ENCODE assay signal across 15 mouse cellular contexts in genomic region chr2:30857076-30857475, GRCm38 (mm10). TPM values are rescaled to one million over a fixed set of nuclear protein-coding genes. Genes with fewer than 3 reads are reported as not detected.
"Had no signal": no experiment of that assay in that cellular context is flagged by ENCODE, and none has a peak within 500 bp of the region (broad histone marks: within the 10 kb centered on the region; RNA-seq: fewer than 3 reads in every experiment).

No protein-coding gene starts in this region.

- H3K9ac ChIP-seq: liver, embryonic 12.5 days; lung, embryonic 14.5 days; midbrain, embryonic 12.5 days; neural tube, embryonic 15.5 days had no signal

- H3K36me3 ChIP-seq: liver, embryonic 12.5 days; midbrain, embryonic 12.5 days; neural tube, embryonic 15.5 days had no signal

- H3K4me3 ChIP-seq: layer of hippocampus, adult 2 months; liver, embryonic 12.5 days; midbrain, embryonic 12.5 days; myocyte; neural tube, embryonic 15.5 days had no signal

- H3K27ac ChIP-seq: layer of hippocampus, adult 2 months; liver, embryonic 12.5 days; midbrain, embryonic 12.5 days; neural tube, embryonic 15.5 days had no signal

- ATAC-seq: liver, embryonic 12.5 days had no signal

- H3K9me3 ChIP-seq: liver, embryonic 12.5 days; midbrain, embryonic 12.5 days; neural tube, embryonic 15.5 days had no signal

- DNase-seq: kidney, adult 18-20 months; kidney, postnatal 10 days; kidney, postnatal 4 days; lung, embryonic 14.5 days; lung, postnatal 10 days; lung, postnatal 4 days; spleen, adult 18-20 months; thymus, adult 18-20 months; thymus, postnatal 14 days had no signal

- H3K4me2 ChIP-seq: liver, embryonic 12.5 days; lung, embryonic 14.5 days; midbrain, embryonic 12.5 days; neural tube, embryonic 15.5 days had no signal

- H3K27me3 ChIP-seq: neural tube, embryonic 15.5 days had no signal

RNA-seq across cellular contexts. Expression of gene Prrx2, which starts 22.3 kb away (rescaled TPM):
- total RNA-seq: megakaryocyte, adult 5-6 weeks had no signal

RNA-seq across cellular contexts. Expression of gene 1700001O22Rik, which starts 53.6 kb away (rescaled TPM):
- total RNA-seq: megakaryocyte, adult 5-6 weeks had no signal
